Mouse (Mus musculus) small intestine, adult 2 months (tissue): ENCODE results near the gene Shbg. TPM values are rescaled to one million over a fixed set of nuclear protein-coding genes. Genes with fewer than 3 reads are reported as not detected.

ENCODE experiments used
- H3K27ac ChIP-seq: fragments of 200-500 bp; 2 replicates; pipeline ENCODE4 v1.5.1; 2012; ENCODE audit warnings: low read depth, low read length, control low read depth, inconsistent platforms; ENCODE audit not compliant: insufficient read depth
- H3K27me3 ChIP-seq: fragments of 200-500 bp; 2 replicates; pipeline ENCODE4 v1.6.1; 2012; ENCODE audit warnings: mild to moderate bottlenecking, moderate library complexity, low read length, inconsistent platforms; ENCODE audit not compliant: control insufficient read depth, insufficient read depth
- H3K36me3 ChIP-seq: fragments of 200-500 bp; 2 replicates; pipeline ENCODE4 v1.6.1; 2012; ENCODE audit warnings: mild to moderate bottlenecking, low read length, control low read depth, inconsistent platforms; ENCODE audit not compliant: control insufficient read depth, insufficient read depth
- H3K4me1 ChIP-seq: fragments of 200-500 bp; 2 replicates; pipeline ENCODE4 v1.6.1; 2012; ENCODE audit warnings: low read length, inconsistent platforms, mixed read lengths; ENCODE audit not compliant: control insufficient read depth, insufficient read depth, insufficient read length
- H3K4me3 ChIP-seq: fragments of 200-500 bp; 2 replicates; pipeline ENCODE4 v1.5.1; 2012; ENCODE audit warnings: low read depth, mild to moderate bottlenecking, control low read depth, inconsistent platforms, low read length, moderate library complexity
- CTCF ChIP-seq: fragments of 200-500 bp; IDR thresholded peaks from 2 replicates; pipeline ENCODE4 v1.5.1; 2012; ENCODE audit warnings: low read depth, mild to moderate bottlenecking, control low read depth, inconsistent platforms, low read length, moderate library complexity, mixed read lengths; ENCODE audit not compliant: insufficient replicate concordance, insufficient read length; ENCODE audit errors: extremely low read depth
- POLR2A ChIP-seq: fragments of 200-500 bp; IDR thresholded peaks from 2 replicates; pipeline ENCODE4 v1.6.1; 2012; ENCODE audit warnings: low read depth, mild to moderate bottlenecking, control low read depth, inconsistent platforms, low read length, moderate library complexity
- WGBS: fragments of 180-500 bp; shearing (Covaris S2); methylation state at CpG from one replicate; pipeline ENCODE4 v1.1.7; 2018; 5-methylcytosine and 5-hydroxymethylcytosine counted together
- polyA plus RNA-seq: library from polyadenylated mRNA; depleted of rRNA; stranded (reverse); fragments of >200 nt; gene quantifications from 2 replicates; pipeline ENCODE4 v1.2.3, GENCODE M21; 2012

The Shbg gene
- polyA plus RNA-seq, 1 experiment = not detected

- TF ChIP-seq CTCF = no peak
- TF ChIP-seq POLR2A = no peak
- H3K27me3 ChIP-seq = no peaks in the 10 kb centered on the region
- H3K27ac ChIP-seq = no peak overlapping the region
- WGBS = 78% methylated on average over 7 of the region's 7 CpGs
- no peak overlapping the region for H3K4me3 ChIP-seq
- H3K4me1 ChIP-seq = peaks cover 6% of the 10 kb centered on the region
- H3K36me3 ChIP-seq = peaks cover 22% of the 10 kb centered on the region
These were observed 33.7 kb downstream of the Shbg start for GRCm38 (mm10) chr11:69584008-69584407.

- H3K4me1 ChIP-seq = peaks cover 17% of the 10 kb centered on the region
- TF ChIP-seq POLR2A = no peak
- no peak for TF ChIP-seq CTCF
- no peaks in the 10 kb centered on the region for H3K27me3 ChIP-seq
- no peak overlapping the region for H3K27ac ChIP-seq
- 51% methylated on average over 9 of the region's 9 CpGs for WGBS
- H3K4me3 ChIP-seq = no peak overlapping the region
- H3K36me3 ChIP-seq = peaks cover 6% of the 10 kb centered on the region
These were observed 35.4 kb downstream of the Shbg start for GRCm38 (mm10) chr11:69582230-69582805.

- Histone ChIP-seq H3K36me3 (peaks cover 1% of the 10 kb centered on the region; the same call in 1 of the 2 replicates), H3K4me1 (peaks cover 17% of the 10 kb centered on the region), H3K4me3 (peak overlapping the region; percentile 66), H3K27ac (peak overlapping the region; percentile 94), H3K27me3 (no peaks in the 10 kb centered on the region)
- 0% methylated on average over 8 of the region's 8 CpGs for WGBS
- TF ChIP-seq POLR2A (no peak), CTCF (no peak)
These were observed 35.9 kb downstream of the Shbg start for GRCm38 (mm10) chr11:69581814-69582213.

- WGBS = under 1% methylated on average over 36 of the region's 36 CpGs
- Histone ChIP-seq H3K27ac (peak overlapping the region; percentile 94), H3K4me3 (peak overlapping the region; percentile 66), H3K27me3 (no peaks in the 10 kb centered on the region), H3K4me1 (peaks cover 17% of the 10 kb centered on the region), H3K36me3 (no peaks in the 10 kb centered on the region)
- TF ChIP-seq POLR2A = peak; percentile 42; the same call in 1 of the 2 replicates
- peak; percentile 21; the same call in 1 of the 2 replicates for TF ChIP-seq CTCF
These were observed 36.5 kb downstream of the Shbg start for GRCm38 (mm10) chr11:69581147-69581688.

- WGBS = under 1% methylated on average over 25 of the region's 25 CpGs
- no peak for TF ChIP-seq POLR2A
- no peak for TF ChIP-seq CTCF
These were observed 37.0 kb downstream of the Shbg start for GRCm38 (mm10) chr11:69580572-69581146.

GRCm38 (mm10) chr11:69580091-69580514, 37.6 kb downstream of the Shbg start, which contains the start of the genes Wrap53 and Trp53:
Wrap53 (minus strand) TSS chr11:69580255.
Trp53 (plus strand) TSS chr11:69580359.
- H3K4me3 ChIP-seq = peak within 1 kb of the TSS; percentile 85
- no peaks in the 10 kb centered on the region for H3K27me3 ChIP-seq
- TF ChIP-seq CTCF (no peak), POLR2A (peak; percentile 53)
- 0 out of 2 replicates have a peak, but pooled peaks cover 1% of the 10 kb centered on the region for H3K36me3 ChIP-seq
- WGBS = 1% methylated on average over 13 of the region's 13 CpGs
- peaks cover 13% of the 10 kb centered on the region for H3K4me1 ChIP-seq
- peak within 1 kb of the TSS; percentile 94 for H3K27ac ChIP-seq

More at GRCm38 (mm10) chr11:69580572-69581146, 37.0 kb downstream of the Shbg start:
- Histone ChIP-seq H3K27me3 (no peaks in the 10 kb centered on the region), H3K27ac (peak overlapping the region; percentile 94), H3K4me3 (peak overlapping the region; percentile 66), H3K36me3 (no peaks in the 10 kb centered on the region), H3K4me1 (peaks cover 13% of the 10 kb centered on the region)
